10 mouse cellular contexts compared by ENCODE assay signal in genomic region chr4:116371676-116372075, GRCm38 (mm10).
DNase-seq lines count a peak whose midpoint lies in the region; ATAC-seq lines count a peak whose summit lies in the region.
"Had no signal": no experiment of that assay in that cellular context is flagged by ENCODE, and none has a peak within 500 bp of the region (broad histone marks: within the 10 kb centered on the region; RNA-seq: fewer than 3 reads in every experiment).

No protein-coding gene starts in this region.

- H3K27ac ChIP-seq in kidney, embryonic 14.5 days (ENCODE audit: low read depth, low read length) = no peak overlapping the region
- no peak overlapping the region for H3K27ac ChIP-seq in liver, embryonic 11.5 days (ENCODE audit: low read depth, low read length)

- H3K9me3 ChIP-seq in kidney, embryonic 14.5 days (ENCODE audit: control insufficient read depth, low read length) = no peaks in the 10 kb centered on the region
- no peaks in the 10 kb centered on the region for H3K9me3 ChIP-seq in liver, embryonic 11.5 days (ENCODE audit: control insufficient read depth, low read length)
- H3K9me3 ChIP-seq: megakaryocyte, embryonic 14.5 days had no signal

- ATAC-seq in kidney, embryonic 14.5 days (ENCODE audit: low FRiP score, low TSS enrichment) = no peak
- no peak for ATAC-seq in liver, embryonic 11.5 days (replicated peaks; ENCODE audit: low FRiP score)

- no peaks in the 10 kb centered on the region for H3K27me3 ChIP-seq in kidney, embryonic 14.5 days (ENCODE audit: control insufficient read depth, insufficient read depth, low read length)
- H3K27me3 ChIP-seq in liver, embryonic 11.5 days (replicated peaks; ENCODE audit: control insufficient read depth, insufficient read depth, low read length) = no peaks in the 10 kb centered on the region
- H3K27me3 ChIP-seq: megakaryocyte, embryonic 14.5 days had no signal

- H3K4me1 ChIP-seq in kidney, embryonic 14.5 days (ENCODE audit: control insufficient read depth, insufficient read depth, low read length) = no peaks in the 10 kb centered on the region
- no peaks in the 10 kb centered on the region for H3K4me1 ChIP-seq in liver, embryonic 11.5 days (replicated peaks; ENCODE audit: control insufficient read depth, insufficient read depth, low read length)
- H3K4me1 ChIP-seq: megakaryocyte, embryonic 14.5 days had no signal

- DNase-seq in kidney, adult 11 months = peak; percentile 7
- peak; percentile 18 for DNase-seq in adrenal gland, postnatal 25 days
- peak; percentile 84 for DNase-seq in gastrocnemius, postnatal 25 days
- DNase-seq in layer of hippocampus, adult 8-10 months (ENCODE audit: low spot score in 2 of 2) = peak; percentile 49 to 64
- DNase-seq in ovary, postnatal 14 days (ENCODE audit: low spot score) = peak; percentile 13
- no peak for DNase-seq in liver, embryonic 11.5 days (ENCODE audit: low spot score)
- no peak for DNase-seq in thymus, postnatal 0 days (ENCODE audit: low spot score)

- H3K4me2 ChIP-seq in kidney, embryonic 14.5 days (replicated peaks; ENCODE audit: low read depth, low read length) = no peak overlapping the region
- no peak overlapping the region for H3K4me2 ChIP-seq in liver, embryonic 11.5 days

- H3K4me3 ChIP-seq in kidney, embryonic 14.5 days (ENCODE audit: low read length) = no peak overlapping the region
- H3K4me3 ChIP-seq in liver, embryonic 11.5 days (ENCODE audit: low read depth, low read length) = no peak overlapping the region
- H3K4me3 ChIP-seq: erythroblast, embryonic 14.5 days; megakaryocyte, embryonic 14.5 days had no signal

- 57% methylated on average over 1 of the region's 1 CpGs for WGBS in kidney, embryonic 14.5 days
- 86% methylated on average over 1 of the region's 1 CpGs for WGBS in liver, embryonic 11.5 days

- no peaks in the 10 kb centered on the region for H3K36me3 ChIP-seq in kidney, embryonic 14.5 days (ENCODE audit: control insufficient read depth, insufficient read depth, low read length)
- H3K36me3 ChIP-seq in liver, embryonic 11.5 days (ENCODE audit: control insufficient read depth, insufficient read depth, low read length) = no peaks in the 10 kb centered on the region

- H3K9ac ChIP-seq in kidney, embryonic 14.5 days (ENCODE audit: low read depth, low read length) = no peak overlapping the region
- H3K9ac ChIP-seq in liver, embryonic 11.5 days (ENCODE audit: low read depth, low read length) = no peak overlapping the region

Comparison
In these comparisons a context has a peak if more than half of its experiments do, and no peak if none do; other contexts are left out.
1. DNase-seq: peak in kidney, adult 11 months (single experiment), adrenal gland, postnatal 25 days (single experiment), gastrocnemius, postnatal 25 days (single experiment), layer of hippocampus, adult 8-10 months (2 of 2) and ovary, postnatal 14 days (single experiment); none in liver, embryonic 11.5 days (single experiment) and thymus, postnatal 0 days (single experiment).